Mouse (Mus musculus) urinary bladder, postnatal 36 days (tissue): ENCODE data around the gene Cxcl14.

ENCODE experiments used
- DNase-seq, 2 experiments: peaks; one replicate each; pipeline ENCODE4 v3.0.0; 2022; ENCODE audit warnings: low spot score in 2 of 2, mixed read lengths in 1 of 2

Gene Cxcl14

GRCm38 (mm10) chr13:56295943-56296658 lies at the start of gene Cxcl14:
Gene Cxcl14, minus strand, starts transcription at chr13:56296551.
- DNase-seq: peak; percentile 45 to 57

- DNase-seq: no peak
Observed at GRCm38 (mm10) chr13:56344355-56344754, 48.0 kb upstream of the Cxcl14 start.

- no peak for DNase-seq
Observed at GRCm38 (mm10) chr13:56342491-56342890, 46.1 kb upstream of the Cxcl14 start.

- DNase-seq: peak in 1 of 2 experiments; percentile 60
Observed at GRCm38 (mm10) chr13:56340513-56340912, 44.2 kb upstream of the Cxcl14 start.

- no peak for DNase-seq
Observed at GRCm38 (mm10) chr13:56339816-56340215, 43.5 kb upstream of the Cxcl14 start.

- no peak for DNase-seq
Observed at GRCm38 (mm10) chr13:56336982-56337381, 40.6 kb upstream of the Cxcl14 start.

- DNase-seq: no peak
Observed at GRCm38 (mm10) chr13:56334802-56335690, 38.7 kb upstream of the Cxcl14 start.

GRCm38 (mm10) chr13:56334236-56334635 lies 37.9 kb upstream of the Cxcl14 start:
- DNase-seq: no peak

GRCm38 (mm10) chr13:56332356-56332755 lies 36.0 kb upstream of the Cxcl14 start:
- no peak for DNase-seq

- DNase-seq: no peak
Observed at GRCm38 (mm10) chr13:56330603-56331455, 34.5 kb upstream of the Cxcl14 start.

- no peak for DNase-seq
Observed at GRCm38 (mm10) chr13:56329769-56330168, 33.4 kb upstream of the Cxcl14 start.

- DNase-seq: no peak
Observed at GRCm38 (mm10) chr13:56329165-56329564, 32.8 kb upstream of the Cxcl14 start.

- no peak for DNase-seq
Observed at GRCm38 (mm10) chr13:56327779-56328178, 31.4 kb upstream of the Cxcl14 start.

- no peak for DNase-seq
Observed at GRCm38 (mm10) chr13:56321635-56322034, 25.3 kb upstream of the Cxcl14 start.

- no peak for DNase-seq
Observed at GRCm38 (mm10) chr13:56316930-56317329, 20.6 kb upstream of the Cxcl14 start.

GRCm38 (mm10) chr13:56315201-56315600 lies 18.9 kb upstream of the Cxcl14 start:
- no peak for DNase-seq

- no peak for DNase-seq
Observed at GRCm38 (mm10) chr13:56305058-56305457, 8.7 kb upstream of the Cxcl14 start.

- DNase-seq: no peak
Observed at GRCm38 (mm10) chr13:56304453-56304852, 8.1 kb upstream of the Cxcl14 start.

- no peak for DNase-seq
Observed at GRCm38 (mm10) chr13:56299336-56299735, 3.0 kb upstream of the Cxcl14 start.

GRCm38 (mm10) chr13:56296659-56297020 lies 289 bp upstream of the Cxcl14 start:
- no peak for DNase-seq

GRCm38 (mm10) chr13:56295586-56295942 lies 787 bp downstream of the Cxcl14 start:
- no peak for DNase-seq

GRCm38 (mm10) chr13:56294908-56295307 lies 1.4 kb downstream of the Cxcl14 start:
- DNase-seq: no peak
